Mouse (Mus musculus) left cerebral cortex, adult 2 months (tissue): ENCODE data around the gene Wrap73. TPM values are rescaled to one million over a fixed set of nuclear protein-coding genes. Genes with fewer than 3 reads are reported as not detected.

ENCODE experiments used
- DNase-seq, 2 experiments: peaks; one replicate each; pipeline ENCODE4 v3.0.0; 2021 to 2022; ENCODE audit warnings: low spot score in 2 of 2, mixed read lengths in 1 of 2; ENCODE audit errors: extremely low spot score in 1 of 2
- H3K27ac ChIP-seq: fragments of 200-600 bp; 2 replicates; pipeline ENCODE4 v1.8.1; 2022
- H3K4me3 ChIP-seq: fragments of 200-600 bp; 2 replicates; pipeline ENCODE4 v1.8.1; 2022
- CTCF ChIP-seq: fragments of 200-600 bp; IDR thresholded peaks from 2 replicates; pipeline ENCODE4 v1.8.1; 2022; ENCODE audit warnings: antibody characterized with exemption, mild to moderate bottlenecking, moderate library complexity
- intact Hi-C: fragments of 180-260 bp; cut with DNase I; formaldehyde crosslinking; loops from one replicate; pipeline ENCODE4 v1.15.1; 2025
- total RNA-seq, 2 experiments: library from RNA; stranded (reverse); gene quantifications; 2 replicates each; pipeline ENCODE4 v1.2.3; 2021

Wrap73 gene
- total RNA-seq, 2 experiments from 2014 or later = 29.4 to 35.2 TPM

- intact Hi-C loops = no loop called here
- TF ChIP-seq CTCF = no peak
- H3K27ac ChIP-seq = no peak overlapping the region
- no peak for DNase-seq
- H3K4me3 ChIP-seq = no peak overlapping the region
Measured at GRCm38 (mm10) chr4:154188948-154189347, 46.8 kb downstream of the Wrap73 start.

DNA sequence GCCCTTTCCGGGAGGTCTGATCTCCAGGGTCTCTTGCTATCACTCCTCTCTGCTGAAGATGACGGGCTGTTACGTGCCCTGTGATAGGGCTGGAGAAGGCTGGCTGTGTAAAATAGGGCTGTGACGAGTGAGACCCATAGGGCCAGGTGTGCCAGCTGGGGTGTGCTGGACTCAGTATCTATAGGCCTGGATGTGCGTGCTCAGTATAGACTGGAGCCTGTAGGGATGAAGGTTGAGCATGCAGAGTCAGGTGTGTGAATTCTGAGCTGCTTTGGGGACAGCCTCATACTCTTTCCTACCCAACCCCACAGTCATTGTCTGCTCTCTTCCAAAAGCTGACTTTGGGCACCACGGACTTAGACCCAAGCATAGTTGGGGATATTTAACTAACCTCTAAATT lies 55.8 kb downstream of the Wrap73 start:
- Histone ChIP-seq H3K4me3 (no peak overlapping the region), H3K27ac (no peak overlapping the region)
- intact Hi-C loops = no loop called here
- no peak for TF ChIP-seq CTCF
- DNase-seq = no peak

- no peak for TF ChIP-seq CTCF
- DNase-seq = no peak
- H3K4me3 ChIP-seq = no peak overlapping the region
- no peak overlapping the region for H3K27ac ChIP-seq
- intact Hi-C loops = no loop called here
Measured at GRCm38 (mm10) chr4:154198377-154198961, 56.3 kb downstream of the Wrap73 start.

DNA sequence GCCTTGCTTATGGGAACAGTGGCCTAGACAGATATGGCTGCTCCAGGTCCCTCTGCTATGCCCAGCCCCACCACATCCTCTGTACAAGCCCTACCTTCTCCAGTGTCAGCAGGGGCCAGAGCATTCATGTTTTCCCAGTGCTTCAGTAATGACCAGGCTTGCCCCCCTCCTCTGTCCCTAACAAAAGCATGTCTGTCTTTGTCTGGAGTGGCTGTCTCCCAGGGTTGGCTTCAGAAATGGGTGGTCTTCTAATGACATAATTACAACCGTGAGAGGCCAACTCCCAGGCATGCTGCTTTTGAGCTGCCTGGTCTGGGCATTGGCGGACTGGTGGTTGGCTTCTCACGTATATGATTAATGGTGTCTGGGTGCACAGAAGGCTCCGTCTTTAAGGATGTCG lies 59.3 kb downstream of the Wrap73 start:
- Histone ChIP-seq H3K4me3 (no peak overlapping the region), H3K27ac (no peak overlapping the region)
- no peak for TF ChIP-seq CTCF
- DNase-seq = no peak
- intact Hi-C loops = no loop called here

DNA sequence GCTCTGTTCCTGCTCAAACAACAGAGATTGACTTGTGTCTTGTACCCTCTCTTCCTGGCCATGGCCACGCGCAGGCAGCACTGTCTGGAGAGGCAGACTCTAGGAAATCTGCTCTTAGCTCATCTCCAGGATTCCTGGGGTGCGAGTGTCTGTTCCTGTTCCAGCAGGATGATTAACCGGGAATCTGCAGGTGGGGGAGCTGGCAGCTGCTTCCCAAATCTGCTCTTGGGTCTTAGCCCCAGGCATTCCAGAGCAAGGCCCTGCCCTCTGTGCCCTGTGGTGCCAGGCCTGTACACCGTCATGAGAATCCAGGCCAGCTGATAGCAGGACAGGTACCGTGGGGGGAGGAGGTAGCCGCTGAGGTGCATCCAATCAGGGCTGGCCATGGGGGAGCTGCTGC lies 62.4 kb downstream of the Wrap73 start:
- Histone ChIP-seq H3K27ac (no peak overlapping the region), H3K4me3 (no peak overlapping the region)
- no peak for TF ChIP-seq CTCF
- intact Hi-C loops = no loop called here
- no peak for DNase-seq

DNA sequence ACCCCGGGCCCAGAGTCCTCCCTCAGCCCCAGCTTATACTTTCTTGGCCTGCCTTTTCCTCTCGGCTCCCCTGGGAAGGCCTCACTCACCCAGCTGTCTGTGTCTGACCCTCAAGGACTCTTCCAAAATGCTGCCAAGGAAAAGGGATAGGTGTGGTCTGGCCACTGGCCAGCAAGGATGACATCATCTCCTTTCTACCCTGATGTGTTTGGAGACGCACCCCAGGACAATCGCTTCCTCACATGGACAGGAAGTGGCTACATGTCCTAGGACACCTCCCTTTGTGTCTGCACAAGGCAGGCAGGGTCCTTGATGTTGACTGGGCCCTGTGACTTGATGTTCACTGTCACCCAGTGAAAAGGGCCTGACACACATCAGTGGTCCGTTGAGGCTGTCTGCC lies 63.2 kb downstream of the Wrap73 start:
- no peak overlapping the region for H3K27ac ChIP-seq
- intact Hi-C loops = no loop called here
- no peak for DNase-seq
- TF ChIP-seq CTCF = no peak
- no peak overlapping the region for H3K4me3 ChIP-seq

DNA sequence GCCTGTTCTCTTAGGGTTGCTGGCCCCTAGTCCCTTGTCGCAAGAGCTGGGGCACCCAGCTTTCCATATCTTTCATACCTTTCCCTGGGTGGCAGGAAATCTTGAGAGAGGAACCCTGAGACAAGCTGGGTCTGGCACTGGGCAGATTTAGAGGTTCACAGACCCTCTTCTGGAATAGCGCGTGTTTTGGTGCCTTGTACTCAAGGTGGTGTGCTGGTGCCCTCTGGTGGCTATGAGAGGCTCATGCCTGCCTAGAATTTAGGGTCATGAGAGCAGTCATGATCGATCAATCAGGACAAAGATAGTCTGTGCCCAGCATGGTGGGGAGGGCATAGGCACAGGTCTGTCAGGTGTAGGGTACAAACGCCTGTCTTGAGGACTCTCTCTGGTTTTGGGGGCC lies 65.1 kb downstream of the Wrap73 start:
- no peak overlapping the region for H3K27ac ChIP-seq
- peak; percentile 38 to 47 for DNase-seq
- no peak overlapping the region for H3K4me3 ChIP-seq
- TF ChIP-seq CTCF = peak; percentile 96
- intact Hi-C loops = loop anchor here (1.0 to 2.0 kb wide), 2 partner anchors 44 to 140 kb away; no protein-coding TSS in a partner anchor

DNA sequence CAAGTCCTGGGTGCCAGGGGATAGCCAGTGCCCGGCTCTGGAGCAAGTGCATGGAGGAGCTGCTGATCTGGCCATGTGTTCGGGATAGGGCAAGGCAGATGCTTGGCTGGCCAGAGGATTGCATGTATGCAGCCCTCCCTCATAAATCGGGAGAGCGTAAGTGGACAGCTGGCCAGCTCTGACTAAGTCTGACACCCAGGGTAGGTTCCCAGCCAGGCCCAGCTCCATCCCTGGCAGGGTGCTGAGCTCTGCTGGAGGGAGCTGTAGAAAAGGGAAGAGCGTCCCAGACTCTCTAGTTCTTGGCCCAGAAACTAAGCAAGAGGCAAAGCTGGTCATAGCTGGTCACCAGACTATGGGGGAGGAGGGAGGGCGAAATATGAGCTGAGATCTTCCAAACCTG lies 66.9 kb downstream of the Wrap73 start:
- DNase-seq = no peak
- H3K4me3 ChIP-seq = no peak overlapping the region
- no peak for TF ChIP-seq CTCF
- intact Hi-C loops = no loop called here
- H3K27ac ChIP-seq = no peak overlapping the region

GRCm38 (mm10) chr4:154209825-154210224 lies 67.7 kb downstream of the Wrap73 start:
- DNase-seq = no peak
- TF ChIP-seq CTCF = no peak
- H3K27ac ChIP-seq = no peak overlapping the region
- intact Hi-C loops = no loop called here
- H3K4me3 ChIP-seq = no peak overlapping the region

- Histone ChIP-seq H3K4me3 (no peak overlapping the region), H3K27ac (no peak overlapping the region)
- no peak for TF ChIP-seq CTCF
- intact Hi-C loops = no loop called here
- no peak for DNase-seq
Measured at GRCm38 (mm10) chr4:154211459-154211858, 69.3 kb downstream of the Wrap73 start.

GRCm38 (mm10) chr4:154213586-154213985 lies 71.4 kb downstream of the Wrap73 start:
- Histone ChIP-seq H3K4me3 (no peak overlapping the region), H3K27ac (no peak overlapping the region)
- TF ChIP-seq CTCF = no peak
- no peak for DNase-seq
- intact Hi-C loops = no loop called here

- DNase-seq = no peak
Measured at GRCm38 (mm10) chr4:154214075-154214474, 71.9 kb downstream of the Wrap73 start.

More at GRCm38 (mm10) chr4:154214075-154214474, 71.9 kb downstream of the Wrap73 start:
- no peak for TF ChIP-seq CTCF
- no peak overlapping the region for H3K4me3 ChIP-seq
- intact Hi-C loops = no loop called here
- H3K27ac ChIP-seq = no peak overlapping the region

Other genes starting within 250 kb of the Wrap73 start
- 10 to 100 TPM; 24.5 to 24.9 TPM for gene A430005L14Rik, start 185.1 kb upstream of the Wrap73 start, total RNA-seq
- gene Dffb, start 167.2 kb upstream of the Wrap73 start, total RNA-seq = 10 to 100 TPM; 15.1 to 17.9 TPM
- gene Cep104, start 167.2 kb upstream of the Wrap73 start, total RNA-seq = 10 to 100 TPM; 33.6 to 34.4 TPM
- 10 to 100 TPM; 56.9 to 79.2 TPM for gene Lrrc47, start 130.6 kb upstream of the Wrap73 start, total RNA-seq
- gene Smim1, start 116.1 kb upstream of the Wrap73 start, total RNA-seq = 10 to 100 TPM in 1 of 2 experiments, 1 to 10 TPM in 1; 7.6 to 11.7 TPM
- not detected for gene Ccdc27, start 99.7 kb upstream of the Wrap73 start, total RNA-seq
- gene Trp73, start 2.2 kb upstream of the Wrap73 start, total RNA-seq = 1 to 10 TPM in 1 of 2 experiments, under 1 TPM in 1; 0.41 to 1.1 TPM
- gene Tprgl, start 18.3 kb downstream of the Wrap73 start, total RNA-seq = 100 to 1,000 TPM; 162 to 168 TPM
- 1 to 10 TPM; 4.3 to 5.5 TPM for gene Megf6, start 28.4 kb downstream of the Wrap73 start, total RNA-seq
- under 1 TPM; 0.34 to 0.63 TPM for gene Arhgef16, start 159.3 kb downstream of the Wrap73 start, total RNA-seq
- gene B230104I21Rik, start 193.8 kb downstream of the Wrap73 start, total RNA-seq = not detected